Mouse (Mus musculus): Measurements from ENCODE around the gene Hspa12b.

DNA sequence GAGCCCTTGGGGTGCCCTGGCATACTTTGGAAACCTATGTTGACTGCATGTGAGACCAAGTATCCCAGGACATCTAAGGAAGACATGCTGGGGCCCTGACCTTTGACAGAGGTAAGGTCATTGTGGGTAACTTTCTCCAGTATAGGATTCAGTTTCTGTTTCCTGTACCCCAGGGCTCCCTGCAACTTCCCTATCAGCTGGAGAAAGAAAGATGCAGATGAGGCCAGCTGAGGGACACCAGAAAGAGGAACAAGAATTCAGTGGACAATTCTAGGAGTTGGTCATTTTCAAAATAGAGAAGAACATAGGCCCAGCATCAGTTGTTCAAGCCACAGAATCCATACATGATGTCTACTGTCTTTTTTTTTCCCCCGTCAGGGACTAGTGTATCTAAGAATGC is 37.4 kb upstream of the Hspa12b start:
- TF ChIP-seq ZNF384 (IDR thresholded peaks at IDR 0.05; ENCODE audit: low read depth, low read length) (no peak), MAFK (IDR thresholded peaks at IDR 0.05; ENCODE audit: insufficient read depth, low read depth, low read length) (no peak), CHD2 (IDR thresholded peaks at IDR 0.05; ENCODE audit: low read depth, low read length) (no peak), ZC3H11A (IDR thresholded peaks at IDR 0.05; ENCODE audit: borderline replicate concordance, low read depth, low read length) (no peak)
